Mouse (Mus musculus) embryo, embryonic 9.5 days (tissue): Measurements from ENCODE around the gene Mok.

Experiments
- DNase-seq: peaks from one replicate; pipeline ENCODE4 v3.0.0-alpha.2; 2017; ENCODE audit errors: extremely low spot score

The Mok gene

GRCm38 (mm10) chr12:110768562-110768961 is 72.2 kb downstream of the Mok start:
- no peak for DNase-seq

GRCm38 (mm10) chr12:110764531-110764930 is 76.2 kb downstream of the Mok start:
- DNase-seq, result no peak

GRCm38 (mm10) chr12:110762321-110762720 is 78.4 kb downstream of the Mok start:
- DNase-seq, result no peak

GRCm38 (mm10) chr12:110758932-110759331 is 81.8 kb downstream of the Mok start:
- no peak for DNase-seq
